Mouse (Mus musculus) kidney, adult 18-20 months (tissue): ENCODE data around the gene Nr4a1.

ENCODE experiments used
- DNase-seq: peaks from one replicate; pipeline ENCODE4 v3.0.0; 2021

Nr4a1 gene

DNA sequence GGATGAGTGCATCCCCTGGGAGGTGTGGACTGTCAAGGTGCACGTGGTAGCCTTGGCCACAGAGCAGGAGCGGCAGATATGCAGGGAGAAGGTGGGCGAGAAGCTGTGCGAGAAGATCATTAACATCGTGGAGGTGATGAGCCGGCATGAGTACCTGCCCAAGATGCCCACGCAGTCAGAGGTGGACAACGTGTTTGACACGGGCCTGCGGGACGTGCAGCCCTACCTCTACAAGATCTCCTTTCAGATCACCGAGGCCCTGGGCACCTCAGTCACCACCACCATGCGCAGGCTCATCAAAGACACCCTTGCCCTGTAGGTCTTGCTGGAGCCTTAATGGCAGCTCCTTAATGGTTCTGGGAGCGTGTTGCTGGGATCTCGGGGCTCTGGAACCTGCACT, 36.3 kb downstream of the Nr4a1 start:
- no peak for DNase-seq

DNA sequence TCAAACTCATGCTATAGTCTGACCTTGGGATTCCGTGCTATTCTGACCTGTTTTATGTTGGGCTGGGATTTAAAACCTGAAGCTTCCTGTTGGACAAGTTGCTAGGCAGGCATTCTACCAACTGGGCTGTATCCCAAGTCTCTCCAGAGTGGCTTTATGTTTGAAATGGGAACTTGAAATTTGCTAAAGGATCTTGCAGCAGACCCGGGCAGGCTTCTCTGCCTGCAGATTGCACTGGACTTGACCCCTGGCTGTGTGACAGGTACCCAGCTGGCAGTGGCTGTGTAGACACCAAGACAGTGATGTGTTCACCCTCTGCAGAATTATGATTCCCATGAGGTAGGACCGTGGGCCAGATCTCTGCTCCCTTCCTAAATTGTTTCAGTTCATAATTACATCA, 37.9 kb downstream of the Nr4a1 start:
- DNase-seq, result no peak

DNA sequence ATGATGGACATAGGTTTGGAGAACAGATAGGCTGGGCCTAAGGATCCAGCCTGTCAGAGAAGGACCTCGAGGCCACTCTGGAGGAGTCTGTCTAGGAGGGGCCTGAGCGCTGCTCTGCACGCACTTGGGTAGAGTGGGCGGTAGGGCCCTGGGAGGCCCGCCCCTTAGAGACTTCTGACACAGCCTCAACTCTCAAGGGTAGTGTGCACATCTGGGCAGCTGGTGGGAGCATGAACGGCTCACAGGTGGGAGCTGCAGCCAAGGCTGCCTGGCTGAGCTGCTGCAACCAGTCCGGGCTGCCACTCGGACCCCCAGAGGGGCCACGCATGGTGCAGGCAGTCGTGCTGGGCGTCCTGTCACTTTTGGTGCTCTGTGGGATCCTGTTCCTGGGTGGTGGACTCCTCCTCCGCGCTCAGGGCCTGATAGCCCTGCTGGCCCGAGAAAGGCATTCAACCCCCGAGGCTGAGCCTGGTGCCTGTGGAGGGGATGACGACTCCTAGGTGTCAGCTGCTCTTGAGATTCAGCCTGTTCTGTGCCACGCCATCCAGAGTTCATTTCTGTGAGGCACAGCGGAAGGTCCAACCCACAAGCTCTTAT, 39.1 kb downstream of the Nr4a1 start, which contains the start of gene 6030408B16Rik:
6030408B16Rik (plus strand) TSS at position 188 of the 597 bp plus-strand sequence.
- no peak for DNase-seq

DNA sequence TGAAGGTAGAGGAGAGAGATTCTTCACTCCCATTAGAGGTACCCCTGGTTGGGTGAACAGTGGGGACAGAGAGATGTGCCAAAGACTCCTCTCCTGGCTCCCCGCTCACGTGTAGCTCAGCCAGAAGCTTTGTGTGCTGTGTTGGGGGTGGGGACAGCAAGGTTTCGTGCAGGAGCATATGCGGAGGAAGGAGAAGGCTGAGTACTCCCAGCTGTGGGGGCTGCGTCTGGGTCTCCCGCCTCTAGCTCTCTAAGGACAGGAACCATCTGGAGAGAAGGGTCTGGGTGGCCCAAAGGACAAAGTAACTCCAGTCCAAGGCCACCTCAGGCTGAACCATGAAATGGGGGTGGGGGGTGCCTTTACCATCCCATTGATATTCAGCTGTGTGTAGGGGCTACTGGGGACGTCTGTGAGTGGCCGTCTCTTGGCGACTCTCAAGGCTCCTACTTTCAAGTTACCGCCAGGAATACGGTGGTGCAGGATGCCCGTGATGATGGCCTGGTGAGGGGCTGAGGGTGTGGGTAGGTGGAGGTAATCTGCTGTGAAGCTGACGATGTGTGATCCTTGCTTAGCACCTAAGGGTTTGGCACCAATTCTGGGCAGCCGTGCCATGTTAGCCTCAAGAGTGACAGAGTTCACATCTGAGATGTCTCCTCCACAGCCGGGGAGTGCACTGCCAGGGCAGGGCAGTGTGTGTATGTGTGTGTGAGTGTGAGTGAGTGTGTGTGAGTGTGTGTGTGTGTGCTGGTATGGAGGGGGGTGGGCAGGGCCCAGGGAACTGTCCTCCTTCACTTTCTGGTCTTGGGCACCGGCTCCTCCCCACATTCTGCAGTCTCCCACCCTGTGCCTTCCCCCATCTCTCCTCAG, 40.2 kb downstream of the Nr4a1 start:
- DNase-seq, result no peak

DNA sequence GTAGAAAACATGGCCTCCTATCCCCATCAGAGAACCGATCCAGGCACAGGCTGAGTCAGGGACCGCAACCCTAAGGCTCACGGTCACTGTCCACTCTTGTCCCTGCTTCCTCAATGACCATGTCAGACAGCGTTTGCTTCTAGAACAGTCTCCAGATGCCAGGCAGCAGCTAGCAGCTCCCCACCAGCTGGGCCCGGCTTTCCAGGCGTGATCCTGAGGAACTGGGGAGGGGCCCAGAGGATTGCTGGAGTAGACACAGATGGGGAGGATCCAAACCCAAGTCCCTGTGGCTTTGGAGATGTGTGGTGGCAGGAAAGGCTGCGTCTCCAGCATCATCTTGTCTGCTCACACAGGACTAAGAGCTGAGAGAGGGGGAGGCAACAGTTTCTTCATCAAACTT, 41.0 kb downstream of the Nr4a1 start:
- no peak for DNase-seq

DNA sequence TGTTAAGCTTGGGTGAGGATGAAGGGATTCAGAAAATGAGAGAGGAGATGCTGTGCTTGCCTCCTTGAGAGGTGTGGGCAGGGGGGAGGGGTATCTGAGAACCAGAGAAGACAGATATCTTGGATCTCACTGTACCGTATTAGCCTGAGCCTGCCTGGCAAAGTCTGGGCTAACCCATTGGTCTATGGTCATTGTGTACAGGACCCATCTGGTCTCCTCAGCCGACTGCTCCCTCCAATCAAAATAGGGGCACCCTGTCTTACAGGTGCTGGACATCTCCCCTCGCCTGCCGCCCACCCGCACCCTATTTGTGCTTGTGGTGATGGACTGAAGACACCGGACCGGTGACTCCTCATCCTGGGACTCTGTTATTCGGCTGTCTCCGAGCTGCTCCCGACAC, 41.5 kb downstream of the Nr4a1 start:
- no peak for DNase-seq

DNA sequence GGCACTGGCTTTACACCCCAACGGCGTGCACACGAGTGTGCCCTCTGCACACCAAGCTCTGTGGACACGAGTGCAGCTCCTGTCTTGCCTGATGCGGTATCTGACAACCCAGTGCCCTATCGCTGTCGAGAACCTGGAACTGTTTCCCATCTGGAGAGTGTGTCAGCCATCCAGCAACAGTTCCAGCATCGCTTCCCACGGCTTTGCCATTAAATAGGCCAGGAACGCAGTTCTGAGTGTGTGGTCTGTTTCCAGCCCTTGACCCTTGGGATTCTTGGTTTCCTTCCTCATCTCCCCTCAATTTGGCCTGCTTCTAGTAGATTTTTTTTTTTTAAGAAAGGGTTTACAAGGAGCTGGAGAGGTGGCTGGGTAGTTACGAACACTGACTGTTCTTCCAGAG, 42.0 kb downstream of the Nr4a1 start:
- DNase-seq, result no peak

DNA sequence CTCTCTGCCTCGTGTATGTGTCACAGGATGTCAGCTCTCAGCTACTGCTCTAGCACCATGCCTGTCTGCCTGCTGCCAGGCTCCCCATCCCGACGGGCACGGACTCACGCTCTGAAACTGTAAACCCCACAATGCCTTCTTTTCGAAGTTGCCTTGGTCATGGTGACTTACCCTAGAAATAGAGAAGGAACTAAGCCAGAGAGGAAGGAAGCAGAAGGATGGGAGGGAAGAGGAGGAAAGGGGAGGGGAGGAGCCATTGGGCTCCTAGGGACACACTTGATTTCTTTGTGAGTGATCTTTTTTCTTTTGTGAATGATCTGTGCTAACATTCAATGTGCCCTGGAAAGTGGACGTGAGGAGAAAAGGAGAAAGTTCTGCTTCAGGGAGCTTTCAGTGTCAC, 43.9 kb downstream of the Nr4a1 start:
- no peak for DNase-seq

DNA sequence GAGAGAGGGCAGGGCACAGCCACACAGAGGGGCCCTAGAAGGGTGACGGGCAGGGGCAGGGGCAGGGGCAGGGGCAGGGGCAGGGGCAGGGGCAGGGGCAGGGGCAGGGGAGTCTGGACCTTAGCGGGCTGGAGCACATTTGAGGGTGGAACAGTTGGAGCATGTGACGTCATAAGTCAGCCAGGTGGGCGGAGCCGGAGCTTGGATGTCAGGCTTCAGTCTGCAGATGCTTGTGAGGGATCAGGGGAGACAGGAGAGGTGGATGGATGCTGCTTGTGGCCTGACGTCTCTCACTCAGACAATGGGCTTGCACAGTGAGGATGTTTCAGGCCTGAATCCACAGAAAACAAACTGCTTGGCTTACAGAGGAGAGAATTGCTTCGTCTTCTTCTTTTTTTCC, 44.5 kb downstream of the Nr4a1 start:
- DNase-seq, result no peak

DNA sequence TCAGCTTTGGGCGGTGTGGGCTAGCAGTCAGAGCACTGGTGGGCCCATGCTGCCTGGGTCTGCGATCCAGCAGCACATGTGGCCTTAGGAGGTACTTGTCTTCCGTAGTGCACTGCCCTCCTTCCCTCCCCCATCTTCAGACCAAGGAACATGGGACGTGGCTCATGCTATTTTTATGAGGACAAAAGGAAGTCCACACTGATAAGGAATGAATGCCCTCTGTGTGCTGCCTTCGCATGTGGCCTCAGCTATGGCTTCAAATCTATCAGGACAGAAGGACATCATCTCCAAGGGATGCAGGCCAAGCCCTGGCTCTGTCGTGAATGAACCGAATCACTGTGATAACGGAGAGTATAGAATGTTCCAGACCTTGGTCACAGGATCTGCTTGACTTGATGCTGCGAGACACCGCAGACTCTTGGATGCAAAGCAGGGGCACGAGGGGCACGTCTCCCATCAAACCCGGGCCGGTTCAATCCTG, 45.5 kb downstream of the Nr4a1 start:
- no peak for DNase-seq

DNA sequence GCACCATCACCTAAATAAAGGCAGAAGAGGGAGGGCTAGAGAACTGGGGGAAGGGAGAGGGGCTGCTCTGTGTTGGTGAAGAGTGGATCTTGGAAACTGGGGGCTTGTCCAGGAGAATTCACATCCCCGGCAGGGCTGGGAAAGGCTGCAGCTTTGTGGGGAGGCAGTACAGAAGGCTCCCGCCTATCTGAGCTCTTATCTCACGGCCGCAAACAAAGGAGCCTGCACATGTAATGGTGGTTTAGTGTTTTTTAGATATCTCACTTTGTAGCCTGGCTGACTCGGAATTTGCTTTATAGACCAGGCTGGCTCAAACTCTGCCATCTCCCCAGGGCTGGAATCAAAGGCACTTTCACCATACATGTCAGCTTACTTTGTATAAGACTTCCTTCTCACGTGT, 46.1 kb downstream of the Nr4a1 start:
- no peak for DNase-seq

DNA sequence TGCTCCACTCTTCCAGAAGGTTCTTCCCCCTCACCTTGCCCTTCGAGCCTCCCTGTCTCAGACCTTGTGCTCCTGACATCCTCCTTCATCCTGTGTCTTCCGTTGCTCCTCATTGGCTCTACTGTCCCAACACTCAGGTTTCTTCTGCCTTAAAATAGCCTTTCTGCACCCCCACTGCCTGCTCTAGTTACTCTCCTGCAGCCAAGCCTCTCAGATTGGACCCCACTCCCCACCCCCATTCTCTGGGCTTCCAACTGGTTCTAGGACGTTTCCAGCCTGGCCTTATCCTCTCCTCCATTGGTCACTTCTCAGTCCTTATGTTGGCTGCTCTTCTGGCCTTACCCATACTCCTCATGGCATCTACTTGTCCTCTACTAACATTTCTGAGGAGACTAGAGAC, 48.1 kb downstream of the Nr4a1 start:
- DNase-seq, result no peak

DNA sequence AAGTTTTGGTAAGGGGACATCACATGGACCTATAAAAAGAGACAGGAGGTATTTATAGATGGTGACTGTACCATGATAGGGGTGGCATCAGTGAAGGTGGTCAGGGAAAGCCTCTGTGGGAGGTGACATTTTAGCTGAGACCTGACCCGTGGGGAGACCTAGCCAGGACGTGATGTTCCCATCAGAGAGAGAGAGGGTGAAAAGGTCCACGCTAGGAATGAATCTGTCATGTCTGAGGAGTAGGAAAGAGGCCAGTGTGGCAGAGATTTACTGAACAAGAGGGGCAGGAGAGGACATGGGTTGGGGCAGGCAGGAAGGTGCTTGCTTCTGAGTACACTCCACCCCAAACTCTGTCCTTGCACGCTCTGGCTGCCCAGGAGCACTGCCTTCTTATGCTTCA, 49.8 kb downstream of the Nr4a1 start:
- no peak for DNase-seq

DNA sequence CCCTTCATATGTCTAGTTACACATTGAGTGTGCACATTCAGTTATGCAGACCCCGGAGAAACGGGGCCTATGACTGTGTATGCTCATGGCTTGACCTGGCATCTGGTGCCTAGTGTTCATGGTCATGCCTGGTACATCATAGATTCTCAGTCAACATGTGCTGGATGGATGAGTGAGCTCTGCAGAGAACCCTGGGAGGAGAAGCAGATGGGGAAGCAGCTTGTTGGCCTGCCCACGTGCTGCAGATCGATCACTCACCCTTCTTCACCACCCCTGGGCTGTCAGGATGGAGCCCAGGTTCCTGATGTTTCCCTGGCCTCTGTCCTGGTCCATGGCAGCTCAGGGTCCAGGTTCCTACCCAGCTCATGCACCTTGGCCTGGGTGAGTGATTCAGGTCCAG, 52.4 kb downstream of the Nr4a1 start:
- DNase-seq, result no peak

DNA sequence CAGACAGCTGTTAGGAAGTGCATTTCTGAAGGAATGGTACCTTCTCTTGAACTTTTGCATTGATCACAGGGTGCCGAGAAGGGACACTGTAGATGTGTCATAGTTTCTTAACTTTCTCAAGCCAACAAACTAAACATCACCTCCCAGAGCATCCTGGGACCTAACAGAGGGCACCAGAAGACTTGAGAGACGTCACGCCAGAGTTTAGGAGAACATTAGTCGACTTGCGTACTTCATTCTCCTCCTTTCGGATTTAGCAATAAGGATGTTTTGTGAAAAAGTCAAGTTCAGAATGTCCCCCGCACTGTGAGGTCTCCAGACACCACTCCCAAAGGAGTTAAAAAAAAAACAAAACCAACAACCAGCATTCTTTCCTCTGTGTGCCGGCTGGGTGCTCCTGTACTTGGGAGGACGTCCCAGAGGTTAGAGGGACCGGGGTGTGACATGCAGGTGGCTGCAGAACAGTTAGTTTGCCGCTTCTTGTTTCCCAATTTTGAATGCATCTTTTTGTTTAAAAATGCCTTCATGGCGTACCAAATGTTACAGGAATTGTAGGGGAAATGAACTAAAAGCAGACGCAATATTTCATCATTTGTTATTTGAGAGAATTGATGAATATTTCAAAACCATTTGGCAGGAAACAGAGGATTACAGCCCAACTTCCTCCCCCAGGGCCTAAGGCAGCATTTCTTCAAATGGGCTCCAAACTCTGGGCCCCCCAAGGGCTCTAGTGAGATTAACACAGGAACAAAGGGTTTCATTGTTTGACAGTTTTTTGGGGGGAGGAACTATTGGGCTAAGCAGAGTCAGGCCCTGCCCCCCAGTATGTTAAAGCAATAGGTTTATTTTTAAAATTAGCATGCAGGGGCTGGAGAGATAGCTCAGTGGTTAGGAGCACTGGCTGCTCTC, 54.6 kb downstream of the Nr4a1 start:
- DNase-seq, result no peak

DNA sequence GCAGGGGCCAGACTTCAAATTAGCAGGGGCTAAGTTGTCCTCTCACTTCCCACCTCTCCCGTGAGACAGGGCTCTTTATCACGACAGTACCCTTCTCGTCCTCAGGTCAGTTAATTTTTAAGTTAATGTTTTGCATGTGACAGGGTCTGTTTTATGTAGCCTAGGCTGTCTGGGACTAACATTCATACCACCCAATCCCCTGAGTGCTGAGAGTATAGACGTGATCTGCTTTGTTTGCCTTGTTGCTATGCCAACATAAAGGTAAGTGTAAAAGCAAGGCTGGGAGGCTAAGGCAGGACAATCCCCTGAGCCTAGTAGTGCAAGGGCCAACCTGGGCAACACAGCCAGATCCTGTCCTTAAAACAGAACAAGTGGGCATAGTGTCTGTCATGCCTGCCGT, 55.4 kb downstream of the Nr4a1 start:
- DNase-seq, result no peak

DNA sequence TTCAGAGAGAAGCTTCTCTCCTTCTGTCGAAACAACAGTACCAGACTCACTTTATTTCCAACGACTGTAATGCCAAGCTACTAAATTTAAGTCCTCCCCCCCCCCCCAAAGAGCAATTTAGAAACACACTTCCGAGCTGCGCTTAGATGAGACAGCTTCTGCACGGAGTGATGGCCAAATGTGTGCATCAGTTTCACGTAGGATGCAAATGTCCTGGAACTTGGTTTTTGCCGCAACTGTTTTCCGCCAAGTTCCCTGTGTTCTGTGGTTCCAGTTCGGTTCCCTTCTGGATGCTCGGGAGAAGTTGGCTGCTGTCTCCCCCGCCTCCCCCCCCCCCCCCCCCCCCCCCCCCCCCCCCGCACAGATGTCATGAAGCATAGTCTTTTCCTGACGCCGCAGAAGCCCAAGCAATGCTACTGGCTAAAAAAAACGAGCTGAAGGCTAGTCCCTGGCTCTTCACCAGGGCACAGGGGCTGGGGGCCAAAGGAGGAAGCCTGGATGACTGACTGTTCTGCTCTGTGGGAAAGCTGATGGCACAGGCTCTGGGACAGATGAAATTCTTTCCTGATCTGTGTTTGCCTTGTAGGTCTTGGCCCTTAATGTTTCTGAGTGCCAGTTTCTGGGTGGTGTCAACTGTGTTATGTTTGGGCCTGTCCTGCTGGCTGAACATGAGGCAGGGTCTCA, 57.2 kb downstream of the Nr4a1 start:
- no peak for DNase-seq

DNA sequence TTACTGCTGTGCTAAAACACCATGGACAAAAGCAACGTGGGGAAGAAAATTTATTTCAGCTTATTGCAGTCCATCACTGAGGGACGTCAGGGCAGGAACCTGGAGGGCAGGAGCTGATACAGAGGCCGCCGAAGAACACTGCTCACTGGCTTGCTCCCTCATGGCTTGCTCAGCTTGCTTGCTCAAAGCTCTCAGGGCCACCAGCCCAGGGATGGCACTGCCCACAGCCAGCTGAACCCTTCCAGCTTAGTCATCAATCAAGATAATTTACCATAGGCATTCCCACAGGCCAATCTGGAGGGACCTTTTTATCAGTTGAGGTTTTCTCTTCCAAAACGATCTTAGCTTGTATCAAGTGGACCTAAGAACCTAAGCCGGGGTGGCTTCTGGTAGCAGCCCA, 57.9 kb downstream of the Nr4a1 start:
- DNase-seq, result no peak

DNA sequence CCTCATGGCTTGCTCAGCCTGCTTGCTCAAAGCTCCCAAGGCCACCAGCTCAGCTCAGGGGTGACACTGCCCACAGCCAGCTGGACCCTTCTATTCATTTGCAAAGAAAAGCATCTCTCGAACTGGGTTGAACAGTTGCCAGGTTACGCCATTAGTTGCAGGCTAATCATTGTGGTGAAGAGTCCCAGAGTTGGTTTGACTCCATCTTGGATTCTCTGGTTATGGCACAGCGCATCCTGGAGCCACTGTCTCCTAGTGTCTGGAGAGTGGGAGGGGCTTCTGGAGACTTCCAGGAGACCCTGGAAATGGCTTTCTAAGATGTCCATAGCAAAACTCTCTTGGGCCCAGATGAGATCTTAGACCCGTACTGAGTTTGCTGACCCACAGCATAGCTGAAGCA, 61.3 kb downstream of the Nr4a1 start:
- DNase-seq, result no peak

DNA sequence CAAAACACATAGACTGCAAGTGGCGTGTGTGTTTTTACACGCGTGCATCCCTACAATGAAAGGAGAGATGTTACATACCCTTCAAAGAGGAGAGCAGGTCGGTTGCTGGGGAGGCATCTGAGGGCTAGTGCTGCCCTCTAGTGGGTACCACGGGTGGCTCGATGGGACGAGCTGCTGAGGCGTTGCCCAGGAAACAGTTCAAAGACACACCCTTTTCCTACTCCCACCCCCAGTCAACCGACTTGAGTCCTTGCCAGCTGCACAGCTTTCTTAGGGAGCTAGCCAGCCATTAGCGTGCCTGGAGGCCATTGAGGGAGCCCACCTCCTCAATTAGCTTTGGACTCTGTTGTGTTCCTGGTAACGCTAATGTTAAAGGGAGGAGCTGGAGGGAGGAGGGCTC, 61.8 kb downstream of the Nr4a1 start:
- peak; percentile 90 for DNase-seq

DNA sequence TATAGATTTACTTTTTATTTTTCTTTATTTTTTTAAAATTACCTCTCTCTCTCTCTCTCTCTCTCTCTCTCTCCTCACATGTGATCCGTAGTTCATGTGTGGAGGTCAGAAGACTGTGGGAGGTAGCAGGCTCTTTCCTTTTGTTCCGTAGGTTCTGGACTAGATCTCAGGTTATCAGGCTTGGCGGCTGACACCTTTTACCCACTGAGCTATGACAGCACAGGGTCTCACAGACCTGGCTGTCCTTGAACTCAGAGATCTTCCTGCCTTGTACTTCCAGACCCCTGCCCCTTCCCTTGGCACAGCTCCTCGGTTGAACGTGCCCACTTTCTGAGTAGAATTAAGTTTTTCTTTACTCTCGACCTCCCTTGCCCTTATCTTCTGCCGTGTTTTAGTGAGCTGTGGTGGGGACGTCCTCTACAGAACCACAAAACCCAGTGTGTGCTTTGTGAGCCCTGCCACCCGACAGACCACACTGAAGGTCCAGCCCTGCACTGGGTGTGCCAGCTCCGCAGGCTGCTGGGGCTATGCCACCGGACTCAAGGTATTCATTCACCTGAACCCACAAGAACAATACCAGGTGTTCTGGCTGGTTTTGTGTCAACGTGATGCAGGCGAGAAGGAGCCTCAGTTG, 62.3 kb downstream of the Nr4a1 start:
- no peak for DNase-seq
